Mouse (Mus musculus): ENCODE data around the gene Ss18l1.

Ss18l1 gene

GRCm38 (mm10) chr2:180118661-180119438 is 76.5 kb downstream of the Ss18l1 start, which contains the start of gene Osbpl2:
Osbpl2 (plus strand) TSS chr2:180119306.
- DNase-seq (ENCODE audit: low spot score in 2 of 2): peak; percentile 100
